8 mouse cellular contexts compared by ENCODE assay signal in the genomic region with DNA sequence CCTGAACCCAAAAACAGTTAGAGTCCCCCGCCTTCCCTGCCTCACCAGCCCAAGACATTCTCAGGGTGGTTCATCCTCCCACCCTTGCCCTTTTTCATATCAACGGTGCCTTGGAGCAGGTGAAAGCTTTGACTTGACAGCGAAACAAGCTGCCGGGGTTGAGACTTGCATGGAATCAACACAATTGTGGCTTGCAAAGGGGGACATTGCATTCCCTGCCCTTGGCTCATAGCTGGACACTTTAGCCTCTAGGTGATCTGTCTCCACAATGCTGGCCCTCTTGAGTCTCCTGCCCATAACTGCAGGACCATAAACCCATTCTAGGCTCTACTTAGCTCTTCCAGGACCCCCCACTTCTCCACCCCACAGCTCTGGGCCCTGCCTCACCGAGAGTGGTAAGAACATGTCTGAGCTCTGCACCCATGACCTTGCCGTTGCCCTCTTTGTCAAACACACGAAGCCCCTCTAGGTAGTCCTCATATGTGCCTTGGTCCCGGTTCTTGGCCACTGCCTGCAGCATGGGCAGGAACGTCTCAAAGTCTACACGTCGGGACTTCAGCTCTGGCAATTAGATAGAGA. TPM values are rescaled to one million over a fixed set of nuclear protein-coding genes. Genes with fewer than 3 reads are reported as not detected.
DNase-seq lines count a peak whose midpoint lies in the region; ATAC-seq lines count a peak whose summit lies in the region.

No protein-coding gene starts in this region.

- WGBS in forebrain, embryonic 12.5 days, result 64% methylated on average over 11 of the region's 11 CpGs
- WGBS in liver, embryonic 13.5 days (ENCODE audit: insufficient replicate concordance), result 32% methylated on average over 11 of the region's 11 CpGs

- peak overlapping the region; percentile 75 for H3K9ac ChIP-seq in forebrain, embryonic 12.5 days
- H3K9ac ChIP-seq in liver, embryonic 13.5 days, result peak overlapping the region; percentile 93

- H3K27ac ChIP-seq in forebrain, embryonic 12.5 days, result peak overlapping the region; percentile 91; the same call in 1 of the 2 replicates
- peak overlapping the region; percentile 91 for H3K27ac ChIP-seq in liver, embryonic 13.5 days

- H3K4me1 ChIP-seq in forebrain, embryonic 12.5 days, result peaks cover 50% of the 10 kb centered on the region
- peaks cover 76% of the 10 kb centered on the region for H3K4me1 ChIP-seq in liver, embryonic 13.5 days (replicated peaks)

- DNase-seq in heart, adult 11 months, result peak; percentile 95
- no peak for DNase-seq in heart, adult 9 months (ENCODE audit: low spot score in 2 of 2)
- DNase-seq in 416B (ENCODE audit: low read depth), result peak; percentile 55
- DNase-seq in liver, embryonic 13.5 days, result no peak
- DNase-seq in embryo, embryonic 11 days, result no peak
- no peak for DNase-seq in embryo, embryonic 10 days (ENCODE audit: low spot score)
- no peak for DNase-seq in embryo, embryonic 9.5 days (ENCODE audit: extremely low spot score)

- H3K36me3 ChIP-seq in forebrain, embryonic 12.5 days (replicated peaks), result peaks cover 23% of the 10 kb centered on the region
- H3K36me3 ChIP-seq in liver, embryonic 13.5 days, result peaks cover 26% of the 10 kb centered on the region

- H3K27me3 ChIP-seq in forebrain, embryonic 12.5 days, result peaks cover 10% of the 10 kb centered on the region
- H3K27me3 ChIP-seq in liver, embryonic 13.5 days, result no peaks in the 10 kb centered on the region

- peak overlapping the region; percentile 74 for H3K4me3 ChIP-seq in forebrain, embryonic 12.5 days (replicated peaks)
- H3K4me3 ChIP-seq in liver, embryonic 13.5 days (replicated peaks), result peak overlapping the region; percentile 88

- peak overlapping the region; percentile 76 for H3K4me2 ChIP-seq in forebrain, embryonic 12.5 days
- H3K4me2 ChIP-seq in liver, embryonic 13.5 days, result peak overlapping the region; percentile 93

- no peak for ATAC-seq in forebrain, embryonic 12.5 days (ENCODE audit: low FRiP score)
- no peak for ATAC-seq in liver, embryonic 13.5 days (ENCODE audit: low read depth)

- no peaks in the 10 kb centered on the region for H3K9me3 ChIP-seq in forebrain, embryonic 12.5 days
- H3K9me3 ChIP-seq in liver, embryonic 13.5 days (replicated peaks), result no peaks in the 10 kb centered on the region

RNA-seq across cellular contexts. Expression of gene Myl6, which starts 0.8 kb away (rescaled TPM):
- 660 and 684 TPM in 2 replicates for polyA plus RNA-seq in forebrain, embryonic 12.5 days (2016; fragmentation: Nextera tagmentation; extraction: Ambion mirVana)
- 498 and 524 TPM in 2 replicates for polyA plus RNA-seq in liver, embryonic 13.5 days (2015; fragmentation: Nextera tagmentation; extraction: Ambion mirVana)

RNA-seq across cellular contexts. Expression of gene Myl6b, which starts 3.7 kb away (rescaled TPM):
- polyA plus RNA-seq in forebrain, embryonic 12.5 days (2016; fragmentation: Nextera tagmentation; extraction: Ambion mirVana), result 2.4 and 2.7 TPM in 2 replicates
- 1.2 and 1.3 TPM in 2 replicates for polyA plus RNA-seq in liver, embryonic 13.5 days (2015; fragmentation: Nextera tagmentation; extraction: Ambion mirVana)

RNA-seq across cellular contexts. Expression of gene Esyt1, which starts 30.9 kb away (rescaled TPM):
- 11.2 and 13.8 TPM in 2 replicates for polyA plus RNA-seq in forebrain, embryonic 12.5 days (2016; fragmentation: Nextera tagmentation; extraction: Ambion mirVana)
- 9.9 and 10.6 TPM in 2 replicates for polyA plus RNA-seq in liver, embryonic 13.5 days (2015; fragmentation: Nextera tagmentation; extraction: Ambion mirVana)

RNA-seq across cellular contexts. Expression of gene Smarcc2, which starts 35.7 kb away (rescaled TPM):
- polyA plus RNA-seq in forebrain, embryonic 12.5 days (2016; fragmentation: Nextera tagmentation; extraction: Ambion mirVana), result 189 and 210 TPM in 2 replicates
- polyA plus RNA-seq in liver, embryonic 13.5 days (2015; fragmentation: Nextera tagmentation; extraction: Ambion mirVana), result 18.5 and 30.1 TPM in 2 replicates

RNA-seq across cellular contexts. Expression of gene Zc3h10, which starts 52.8 kb away (rescaled TPM):
- polyA plus RNA-seq in forebrain, embryonic 12.5 days (2016; fragmentation: Nextera tagmentation; extraction: Ambion mirVana), result 19.9 and 20.5 TPM in 2 replicates
- polyA plus RNA-seq in liver, embryonic 13.5 days (2015; fragmentation: Nextera tagmentation; extraction: Ambion mirVana), result 6.2 and 7.1 TPM in 2 replicates

Comparison
In these comparisons a context has a peak if more than half of its experiments do, and no peak if none do; other contexts are left out.
1. DNase-seq: peak in heart, adult 11 months (single experiment) and 416B (single experiment); none in heart, adult 9 months (0 of 2), liver, embryonic 13.5 days (single experiment), embryo, embryonic 11 days (single experiment), embryo, embryonic 10 days (single experiment) and embryo, embryonic 9.5 days (single experiment).